Mouse (Mus musculus): ENCODE data around the gene Ifnk. TPM values are rescaled to one million over a fixed set of nuclear protein-coding genes. Genes with fewer than 3 reads are reported as not detected.

Ifnk gene
- total RNA-seq, 2 experiments from 2014 or later, result not detected

- no peak for DNase-seq (ENCODE audit: low spot score in 2 of 2)
Measured at GRCm38 (mm10) chr4:35187617-35188326, 35.9 kb downstream of the Ifnk start.

GRCm38 (mm10) chr4:35189794-35190193, 37.9 kb downstream of the Ifnk start:
- DNase-seq (ENCODE audit: low spot score in 2 of 2), result peak in 1 of 2 experiments; percentile 14

GRCm38 (mm10) chr4:35192725-35193124, 40.9 kb downstream of the Ifnk start:
- peak in 1 of 2 experiments; percentile 35 for DNase-seq (ENCODE audit: low spot score in 2 of 2)

GRCm38 (mm10) chr4:35201700-35202099, 49.8 kb downstream of the Ifnk start:
- DNase-seq (ENCODE audit: low spot score in 2 of 2), result no peak

Other genes with a start within 250 kb of the Ifnk start
- gene Mob3b, start 5.4 kb downstream of the Ifnk start, total RNA-seq (2021), result 1 to 10 TPM; 9.0 to 9.3 TPM
- 10 to 100 TPM; 30.1 to 33.1 TPM for gene C9orf72, start 74.1 kb downstream of the Ifnk start, total RNA-seq (2021)

Measured in layer of hippocampus, postnatal 14 days (tissue).